8 mouse cellular contexts compared by ENCODE assay signal in genomic region chr8:4250306-4250970, GRCm38 (mm10). TPM values are rescaled to one million over a fixed set of nuclear protein-coding genes. Genes with fewer than 3 reads are reported as not detected.
A peak's percentile ranks its signal among the peaks of the same experiment; 100 is the strongest.
DNase-seq lines count a peak whose midpoint lies in the region; ATAC-seq and TF ChIP-seq lines count a peak whose summit lies in the region.

No protein-coding gene starts in this region.

- peak; percentile 45; the same call in 1 of the 2 replicates for ATAC-seq in erythroblast, adult 5-6 weeks (replicated peaks; ENCODE audit: low FRiP score, poor library complexity, severe bottlenecking)
- ATAC-seq in heart, embryonic 12.5 days (ENCODE audit: insufficient number of reproducible peaks, low FRiP score), result peak; percentile 23; the same call in 1 of the 2 replicates
- peak; percentile 28 for ATAC-seq in liver, postnatal 0 days

- no peak for TF ChIP-seq POLR2A in CH12.LX (IDR thresholded peaks at IDR 0.05; ENCODE audit: low read depth, low read length)
- TF ChIP-seq POLR2A in thymus, adult 2 months (IDR thresholded peaks at IDR 0.05; ENCODE audit: control insufficient read depth, extremely low read depth, insufficient read depth, low read length, poor library complexity), result no peak

- peak; percentile 33 to 79; a peak in 3 of 4 replicates for TF ChIP-seq CTCF in CH12.LX (conservative IDR thresholded peaks at IDR 0.05 in 1 of 2, IDR thresholded peaks at IDR 0.05 in 1 of 2; ENCODE audit: low read depth in 2 of 2, low read length in 2 of 2)
- TF ChIP-seq CTCF in liver, postnatal 0 days (IDR thresholded peaks at IDR 0.05; ENCODE audit: low read depth), result peak; percentile 93
- peak; percentile 92 for TF ChIP-seq CTCF in thymus, adult 2 months (IDR thresholded peaks at IDR 0.05; ENCODE audit: borderline replicate concordance, control insufficient read depth, extremely low read depth, insufficient read depth, low read length, poor library complexity)

- TF ChIP-seq RAD21 in CH12.LX (IDR thresholded peaks at IDR 0.05; ENCODE audit: low read depth, low read length), result peak; percentile 37

- H3K36me3 ChIP-seq in CH12.LX (replicated peaks in 1 of 2; ENCODE audit: control insufficient read depth in 1 of 2, insufficient read depth in 1 of 2, low read length in 1 of 2), result peaks cover 49 to 71% of the 10 kb centered on the region in 2 experiments
- H3K36me3 ChIP-seq in heart, embryonic 12.5 days, result peaks cover 42% of the 10 kb centered on the region
- peaks cover 18% of the 10 kb centered on the region for H3K36me3 ChIP-seq in liver, postnatal 0 days (replicated peaks; ENCODE audit: insufficient read depth, low read length)
- peaks cover 11% of the 10 kb centered on the region for H3K36me3 ChIP-seq in thymus, adult 2 months (ENCODE audit: control insufficient read depth, insufficient read depth, low read length)

- no peak overlapping the region for H3K9ac ChIP-seq in CH12.LX (ENCODE audit: insufficient read depth, low read depth)
- 0 out of 2 replicates have a peak overlapping the region, but pooled peaks have one; percentile 47 for H3K9ac ChIP-seq in heart, embryonic 12.5 days
- H3K9ac ChIP-seq in liver, postnatal 0 days (replicated peaks), result no peak overlapping the region

- no peak for TF ChIP-seq EP300 in CH12.LX (IDR thresholded peaks at IDR 0.05; ENCODE audit: low read length)
- no peak for TF ChIP-seq EP300 in liver, postnatal 0 days (IDR thresholded peaks at IDR 0.05; ENCODE audit: low read depth)

- WGBS in heart, embryonic 12.5 days, result 31% methylated on average over 26 of the region's 26 CpGs
- 45% methylated on average over 26 of the region's 26 CpGs for WGBS in liver, postnatal 0 days (ENCODE audit: insufficient replicate concordance)
- WGBS in thymus, adult 2 months, result 60% methylated on average over 26 of the region's 26 CpGs

- H3K4me1 ChIP-seq in CH12.LX (ENCODE audit: control insufficient read depth in 1 of 2, insufficient read depth in 2 of 2), result peaks cover 10 to 14% of the 10 kb centered on the region in 2 experiments
- H3K4me1 ChIP-seq in heart, embryonic 12.5 days (replicated peaks), result peaks cover 39% of the 10 kb centered on the region
- H3K4me1 ChIP-seq in liver, postnatal 0 days (ENCODE audit: insufficient read depth), result peaks cover 13% of the 10 kb centered on the region
- H3K4me1 ChIP-seq in thymus, adult 2 months (replicated peaks; ENCODE audit: control insufficient read depth, insufficient read depth, low read length), result peaks cover 8% of the 10 kb centered on the region

- no peak overlapping the region for H3K4me2 ChIP-seq in CH12.LX (ENCODE audit: insufficient read depth, low read depth, poor library complexity, severe bottlenecking)
- 0 out of 2 replicates have a peak overlapping the region, but pooled peaks have one; percentile 4 for H3K4me2 ChIP-seq in heart, embryonic 12.5 days
- H3K4me2 ChIP-seq in liver, postnatal 0 days (ENCODE audit: low read depth, low read length), result no peak overlapping the region

- H3K27me3 ChIP-seq in CH12.LX (replicated peaks), result no peaks in the 10 kb centered on the region
- H3K27me3 ChIP-seq in heart, embryonic 12.5 days (replicated peaks), result no peaks in the 10 kb centered on the region
- H3K27me3 ChIP-seq in liver, postnatal 0 days (ENCODE audit: insufficient read depth, low read length), result no peaks in the 10 kb centered on the region
- no peaks in the 10 kb centered on the region for H3K27me3 ChIP-seq in thymus, adult 2 months (ENCODE audit: control insufficient read depth, insufficient read depth, low read length)

- H3K79me2 ChIP-seq in CH12.LX (replicated peaks; ENCODE audit: control insufficient read depth, extremely low read depth, insufficient read depth, poor library complexity, severe bottlenecking), result no peaks in the 10 kb centered on the region

- dilution Hi-C loops in CH12.LX (cut with MboI; ENCODE audit: extremely low pct_ligation_motif_present, extremely low pct_unique_long_range_greater_than_20kb, low sequenced_read_pairs), result no loop called here

- H3K9me3 ChIP-seq in CH12.LX (replicated peaks; ENCODE audit: low read length), result no peaks in the 10 kb centered on the region
- no peaks in the 10 kb centered on the region for H3K9me3 ChIP-seq in heart, embryonic 12.5 days (replicated peaks)
- H3K9me3 ChIP-seq in liver, postnatal 0 days (ENCODE audit: low read length), result no peaks in the 10 kb centered on the region

- H3K27ac ChIP-seq in CH12.LX (ENCODE audit: insufficient read depth, low read depth), result no peak overlapping the region
- H3K27ac ChIP-seq in heart, embryonic 12.5 days (ENCODE audit: poor library complexity, severe bottlenecking), result no peak overlapping the region
- no peak overlapping the region for H3K27ac ChIP-seq in liver, postnatal 0 days (ENCODE audit: low read depth)
- H3K27ac ChIP-seq in thymus, adult 2 months (ENCODE audit: control insufficient read depth, insufficient read depth, low read length), result no peak overlapping the region

- in situ Hi-C loops in CH12.LX (cut with MboI; ENCODE audit: low pct_ligation_motif_present, low pct_unique_long_range_greater_than_20kb, low sequenced_read_pairs), result loop anchor here (10.0 kb wide), 1 partner anchor 64 kb away; no protein-coding TSS in a partner anchor

- H3K4me3 ChIP-seq in CH12.LX (replicated peaks in 1 of 3; ENCODE audit: low read depth in 2 of 3, low read length in 2 of 3, poor library complexity in 1 of 3), result no peak overlapping the region
- no peak overlapping the region for H3K4me3 ChIP-seq in heart, embryonic 12.5 days
- no peak overlapping the region for H3K4me3 ChIP-seq in liver, postnatal 0 days (ENCODE audit: low read depth, low read length)
- no peak overlapping the region for H3K4me3 ChIP-seq in thymus, adult 2 months (ENCODE audit: control insufficient read depth, insufficient read depth, low read length)

- peak; percentile 80 for DNase-seq in CH12.LX (ENCODE audit: extremely low read depth)
- peak; percentile 89 for DNase-seq in brain, adult 2 months (ENCODE audit: low read depth, low spot score)
- peak; percentile 92 to 94 for DNase-seq in kidney, postnatal 4 days
- peak; percentile 91 for DNase-seq in liver, postnatal 0 days
- peak; percentile 59 for DNase-seq in ovary, adult 18-20 months (ENCODE audit: low spot score)
- peak; percentile 82 for DNase-seq in thymus, adult 2 months

TF ChIP-seq in CH12.LX, 34 proteins besides CTCF, POLR2A, EP300 and RAD21 (continues in another document):
- TF ChIP-seq HCFC1 (IDR thresholded peaks at IDR 0.05; ENCODE audit: low read depth, low read length) (no peak), TCF12 (IDR thresholded peaks at IDR 0.05; ENCODE audit: low read depth, low read length) (0 out of 2 replicates have a peak, but pooled peaks have one; percentile 29), JUN (IDR thresholded peaks at IDR 0.05; ENCODE audit: insufficient read depth, low read depth, low read length) (no peak)

RNA-seq across cellular contexts. Expression of gene Tgfbr3l, which starts 2.4 kb away (rescaled TPM):
- total RNA-seq in CH12.LX (2012; rRNA removed) (3.5 and 4.5 TPM in 2 replicates), CH12.LX (2014; rRNA removed) (1.7 and 2.0 TPM in 2 replicates)
- 13.3 and 16.9 TPM in 2 replicates for polyA plus RNA-seq in CH12.LX (2012; ENCODE audit: insufficient read length, low read depth)
- 6.1 TPM in 1 of 2 replicates, not detected in the other for total RNA-seq in erythroblast, adult 5-6 weeks (2015; ENCODE audit: low replicate concordance)
- total RNA-seq in erythroblast, adult 5-6 weeks (2017; ENCODE audit: low replicate concordance), result 0.43 TPM in 1 of 2 replicates, not detected in the other
- polyA plus RNA-seq in heart, embryonic 12.5 days (2016; fragmentation: Nextera tagmentation; extraction: Ambion mirVana), result 3.1 and 4.6 TPM in 2 replicates
- polyA plus RNA-seq in liver, postnatal 0 days (2015; fragmentation: Nextera tagmentation; extraction: Ambion mirVana), result 0.97 and 2.3 TPM in 2 replicates
- 56.4 and 69.7 TPM in 2 replicates for polyA plus RNA-seq in thymus, adult 2 months (2012; rRNA removed)

RNA-seq across cellular contexts. Expression of gene Snapc2, which starts 2.4 kb away (rescaled TPM):
- total RNA-seq in CH12.LX (2012; rRNA removed) (23.5 and 30.0 TPM in 2 replicates), CH12.LX (2014; rRNA removed) (18.3 and 22.4 TPM in 2 replicates)
- polyA plus RNA-seq in CH12.LX (2012; ENCODE audit: insufficient read length, low read depth), result 29.8 and 30.8 TPM in 2 replicates
- total RNA-seq in erythroblast, adult 5-6 weeks (2015; ENCODE audit: low replicate concordance), result 6.3 and 13.8 TPM in 2 replicates
- 0.68 and 0.84 TPM in 2 replicates for total RNA-seq in erythroblast, adult 5-6 weeks (2017; ENCODE audit: low replicate concordance)
- 41.0 and 41.5 TPM in 2 replicates for polyA plus RNA-seq in heart, embryonic 12.5 days (2016; fragmentation: Nextera tagmentation; extraction: Ambion mirVana)
- 12.6 and 13.7 TPM in 2 replicates for polyA plus RNA-seq in liver, postnatal 0 days (2015; fragmentation: Nextera tagmentation; extraction: Ambion mirVana)
- 40.8 and 45.1 TPM in 2 replicates for polyA plus RNA-seq in thymus, adult 2 months (2012; rRNA removed)

RNA-seq across cellular contexts. Expression of gene Ctxn1, which starts 8.6 kb away (rescaled TPM):
- 0.68 and 0.80 TPM in 2 replicates for total RNA-seq in CH12.LX (2012; rRNA removed)
- 0.73 and 1.3 TPM in 2 replicates for total RNA-seq in CH12.LX (2014; rRNA removed)
- polyA plus RNA-seq in CH12.LX (2012; ENCODE audit: insufficient read length, low read depth), result 3.0 and 3.2 TPM in 2 replicates
- not detected in 2 replicates for total RNA-seq in erythroblast, adult 5-6 weeks (2015; ENCODE audit: low replicate concordance)
- 0.34 TPM in 1 of 2 replicates, not detected in the other for total RNA-seq in erythroblast, adult 5-6 weeks (2017; ENCODE audit: low replicate concordance)
- polyA plus RNA-seq in heart, embryonic 12.5 days (2016; fragmentation: Nextera tagmentation; extraction: Ambion mirVana), result 36.1 and 36.2 TPM in 2 replicates
- polyA plus RNA-seq in liver, postnatal 0 days (2015; fragmentation: Nextera tagmentation; extraction: Ambion mirVana), result 1.6 and 2.0 TPM in 2 replicates
- polyA plus RNA-seq in thymus, adult 2 months (2012; rRNA removed), result 22.5 and 27.0 TPM in 2 replicates

RNA-seq across cellular contexts. Expression of gene Gm49320, which starts 11.8 kb away (rescaled TPM):
- total RNA-seq in CH12.LX (2012; rRNA removed) (0.08 and 0.38 TPM in 2 replicates), CH12.LX (2014; rRNA removed) (0.08 and 0.26 TPM in 2 replicates)
- 0.23 and 0.67 TPM in 2 replicates for polyA plus RNA-seq in CH12.LX (2012; ENCODE audit: insufficient read length, low read depth)
- total RNA-seq in erythroblast, adult 5-6 weeks (2015; ENCODE audit: low replicate concordance), result 0.84 TPM in 1 of 2 replicates, not detected in the other
- total RNA-seq in erythroblast, adult 5-6 weeks (2017; ENCODE audit: low replicate concordance), result not detected in 2 replicates
- polyA plus RNA-seq in heart, embryonic 12.5 days (2016; fragmentation: Nextera tagmentation; extraction: Ambion mirVana), result 0.58 TPM in 1 of 2 replicates, not detected in the other
- polyA plus RNA-seq in liver, postnatal 0 days (2015; fragmentation: Nextera tagmentation; extraction: Ambion mirVana), result 0.12 TPM in 1 of 2 replicates, not detected in the other
- polyA plus RNA-seq in thymus, adult 2 months (2012; rRNA removed), result 2.6 and 4.6 TPM in 2 replicates

RNA-seq across cellular contexts. Expression of gene Map2k7, which starts 11.9 kb away (rescaled TPM):
- total RNA-seq in CH12.LX (2012; rRNA removed) (18.1 and 18.3 TPM in 2 replicates), CH12.LX (2014; rRNA removed) (10.5 and 11.8 TPM in 2 replicates)
- 73.8 and 74.0 TPM in 2 replicates for polyA plus RNA-seq in CH12.LX (2012; ENCODE audit: insufficient read length, low read depth)
- total RNA-seq in erythroblast, adult 5-6 weeks (2015; ENCODE audit: low replicate concordance), result 16.3 and 22.4 TPM in 2 replicates
- 6.6 and 8.6 TPM in 2 replicates for total RNA-seq in erythroblast, adult 5-6 weeks (2017; ENCODE audit: low replicate concordance)
- polyA plus RNA-seq in heart, embryonic 12.5 days (2016; fragmentation: Nextera tagmentation; extraction: Ambion mirVana), result 28.7 and 32.2 TPM in 2 replicates
- polyA plus RNA-seq in liver, postnatal 0 days (2015; fragmentation: Nextera tagmentation; extraction: Ambion mirVana), result 10.5 and 10.7 TPM in 2 replicates
- 73.2 and 79.9 TPM in 2 replicates for polyA plus RNA-seq in thymus, adult 2 months (2012; rRNA removed)
